Mouse (Mus musculus): ENCODE measurements around the gene Polr1c.

GRCm38 (mm10) chr17:46274465-46274864, 26.6 kb upstream of the Polr1c start:
- no peak for TF ChIP-seq SRF (IDR thresholded peaks at IDR 0.05; ENCODE audit: control insufficient read depth, insufficient read length, low read depth)
- TF ChIP-seq TCF3 (IDR thresholded peaks at IDR 0.05; ENCODE audit: insufficient read length, low read depth), result no peak
- TF ChIP-seq USF1 (IDR thresholded peaks at IDR 0.05; ENCODE audit: low read depth), result no peak
- TF ChIP-seq MYOG (IDR thresholded peaks at IDR 0.05; ENCODE audit: control insufficient read depth in 1 of 3, insufficient read depth in 1 of 3, insufficient read length in 2 of 3, low read depth in 2 of 3), result no peak

Measured in myocyte (in vitro differentiated cells).